Mouse (Mus musculus): Measurements from ENCODE around the gene Tns3.

The Tns3 gene

GRCm38 (mm10) chr11:8468161-8469091, 195.9 kb downstream of the Tns3 start:
- DNase-seq = peak; percentile 56 to 59

GRCm38 (mm10) chr11:8467403-8468160, 196.8 kb downstream of the Tns3 start:
- DNase-seq = no peak

- DNase-seq = no peak
These were observed 200.5 kb downstream of the Tns3 start for GRCm38 (mm10) chr11:8463866-8464265.

- DNase-seq = no peak
These were observed 201.4 kb downstream of the Tns3 start for GRCm38 (mm10) chr11:8462827-8463405.

GRCm38 (mm10) chr11:8460835-8461234, 203.5 kb downstream of the Tns3 start:
- DNase-seq = no peak

- DNase-seq = no peak
These were observed 206.4 kb downstream of the Tns3 start for GRCm38 (mm10) chr11:8457951-8458350.

DNA sequence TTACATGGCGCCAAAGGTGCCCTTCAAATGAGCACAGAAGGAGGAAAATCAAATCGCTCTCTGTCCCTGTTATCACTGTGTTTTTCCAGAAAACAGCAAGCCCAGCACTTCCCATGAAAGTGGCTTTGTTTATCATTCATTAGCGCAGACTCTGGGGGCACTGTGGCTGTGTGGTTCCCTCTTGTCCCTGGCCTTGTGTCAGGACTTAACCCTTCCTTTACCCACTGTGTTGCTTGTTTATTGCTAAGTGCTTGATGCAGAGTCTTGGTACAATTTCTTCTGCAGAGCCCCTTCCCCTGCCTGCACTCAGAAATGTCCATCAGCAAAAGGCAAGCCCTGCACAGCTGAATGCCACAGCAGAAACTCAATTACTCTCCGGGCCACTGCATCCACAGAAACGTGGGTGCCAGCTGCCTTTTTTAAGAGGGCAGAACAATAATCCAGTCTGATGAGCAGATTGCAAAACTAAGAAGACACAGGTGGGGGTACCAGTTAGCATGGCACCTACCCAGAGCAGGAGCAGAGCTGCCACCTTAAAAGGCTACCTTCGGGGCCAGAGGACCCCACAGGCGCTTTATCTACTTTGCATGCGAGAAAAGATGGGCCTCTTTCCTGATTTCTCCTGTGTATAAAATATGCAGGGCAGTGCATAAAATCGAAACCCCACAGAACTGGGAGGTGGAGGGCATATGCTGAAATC, 207.6 kb downstream of the Tns3 start:
- DNase-seq = no peak

- no peak for DNase-seq
These were observed 208.7 kb downstream of the Tns3 start for GRCm38 (mm10) chr11:8455650-8456049.

DNA sequence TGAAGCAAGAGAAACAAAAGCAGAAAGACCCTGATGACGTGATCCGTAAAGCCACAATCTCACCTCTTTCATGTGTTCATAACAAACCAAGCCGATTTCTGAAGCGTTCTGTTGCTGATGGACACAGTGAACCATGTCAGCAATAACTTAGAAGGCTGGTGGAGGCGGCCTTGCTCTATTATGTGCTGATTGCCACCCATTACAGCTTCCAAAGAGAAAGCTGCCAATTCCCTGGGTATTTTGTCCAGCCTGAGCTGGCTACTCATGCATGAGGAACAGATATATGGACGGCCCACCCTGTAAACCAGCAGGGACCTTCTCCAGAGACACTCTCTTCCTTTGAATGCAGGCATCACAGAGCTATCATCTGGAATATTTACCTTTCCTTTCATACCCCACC, 211.1 kb downstream of the Tns3 start:
- DNase-seq = no peak

DNA sequence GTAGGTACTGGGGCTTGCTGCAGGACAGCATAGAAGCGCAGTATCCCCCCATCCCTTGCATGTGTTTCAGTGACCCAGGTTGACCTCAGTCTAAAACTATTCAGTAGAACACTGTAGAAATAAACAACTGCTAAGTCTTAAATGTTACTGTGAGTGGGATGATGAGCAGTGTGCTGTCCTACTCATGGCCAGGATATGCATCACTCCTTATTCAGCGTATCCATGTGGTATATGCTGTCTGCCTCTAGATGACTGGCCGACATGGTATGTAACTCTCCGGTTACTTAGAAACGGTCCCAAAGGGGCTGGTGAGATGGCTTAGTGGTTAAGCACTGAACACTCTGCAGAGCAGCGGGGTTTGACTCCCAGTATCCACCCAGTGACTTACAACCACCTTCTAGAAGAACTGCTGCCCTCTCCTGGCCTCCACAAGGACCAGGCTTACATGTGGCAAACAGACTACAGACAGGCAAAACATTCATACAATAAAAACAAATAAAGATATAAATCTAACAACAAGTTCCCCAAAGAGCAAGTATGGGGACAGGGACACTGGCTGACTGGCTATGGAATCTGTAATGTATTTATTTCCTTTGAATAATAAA, 212.6 kb downstream of the Tns3 start:
- DNase-seq = no peak

DNA sequence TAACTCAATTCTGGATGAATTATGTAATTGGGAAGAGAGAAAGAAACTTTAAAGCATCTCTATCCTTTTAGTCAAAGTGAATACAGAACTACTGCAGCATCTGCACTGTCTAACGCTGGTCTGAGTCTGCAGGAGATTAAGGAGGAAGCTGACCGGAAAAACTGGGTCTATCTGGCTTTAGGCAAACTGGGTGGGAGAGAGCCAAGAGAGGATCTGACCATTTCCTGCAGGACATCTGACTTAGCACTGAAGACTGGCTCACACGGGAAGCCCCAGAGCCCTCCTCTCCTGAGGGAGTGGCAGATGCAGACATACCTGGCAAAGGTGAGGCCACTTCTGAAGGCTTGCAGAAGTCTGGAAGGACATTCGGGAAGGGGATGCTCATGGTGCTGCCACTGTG, 213.8 kb downstream of the Tns3 start:
- DNase-seq = no peak

GRCm38 (mm10) chr11:8445915-8446356, 218.4 kb downstream of the Tns3 start:
- peak; percentile 52 to 57 for DNase-seq

DNA sequence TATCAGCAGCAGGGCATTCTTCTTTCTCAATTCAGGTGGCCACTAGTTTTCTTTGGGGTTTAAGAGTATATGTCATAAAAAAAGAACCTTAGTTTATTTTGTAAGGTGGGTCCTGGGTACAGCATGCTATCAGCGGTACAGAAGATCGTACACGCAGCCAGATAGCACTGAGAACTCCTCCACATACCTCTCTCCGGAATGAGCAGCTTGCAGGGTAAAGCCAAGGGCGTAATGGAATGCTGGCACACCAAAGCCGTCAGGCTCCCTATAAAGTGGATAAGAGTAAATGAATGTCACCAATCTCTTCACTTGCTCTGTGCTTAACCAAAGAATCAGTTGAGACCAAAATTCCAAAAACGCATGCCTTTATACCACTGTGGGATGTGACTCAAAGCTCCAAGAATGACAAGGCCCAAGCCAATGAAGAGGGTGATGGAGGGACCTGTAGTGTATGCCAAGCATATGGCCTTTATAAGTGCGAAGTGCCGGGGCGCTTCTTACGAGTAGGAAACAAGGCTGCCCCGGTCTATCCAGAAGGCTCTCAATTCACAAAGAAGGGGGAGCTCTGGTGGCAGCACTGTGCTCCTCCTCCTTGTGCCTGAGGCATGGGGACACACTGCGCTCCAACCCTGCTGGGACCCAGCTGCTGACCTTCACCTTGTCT, 219.4 kb downstream of the Tns3 start:
- no peak for DNase-seq

DNA sequence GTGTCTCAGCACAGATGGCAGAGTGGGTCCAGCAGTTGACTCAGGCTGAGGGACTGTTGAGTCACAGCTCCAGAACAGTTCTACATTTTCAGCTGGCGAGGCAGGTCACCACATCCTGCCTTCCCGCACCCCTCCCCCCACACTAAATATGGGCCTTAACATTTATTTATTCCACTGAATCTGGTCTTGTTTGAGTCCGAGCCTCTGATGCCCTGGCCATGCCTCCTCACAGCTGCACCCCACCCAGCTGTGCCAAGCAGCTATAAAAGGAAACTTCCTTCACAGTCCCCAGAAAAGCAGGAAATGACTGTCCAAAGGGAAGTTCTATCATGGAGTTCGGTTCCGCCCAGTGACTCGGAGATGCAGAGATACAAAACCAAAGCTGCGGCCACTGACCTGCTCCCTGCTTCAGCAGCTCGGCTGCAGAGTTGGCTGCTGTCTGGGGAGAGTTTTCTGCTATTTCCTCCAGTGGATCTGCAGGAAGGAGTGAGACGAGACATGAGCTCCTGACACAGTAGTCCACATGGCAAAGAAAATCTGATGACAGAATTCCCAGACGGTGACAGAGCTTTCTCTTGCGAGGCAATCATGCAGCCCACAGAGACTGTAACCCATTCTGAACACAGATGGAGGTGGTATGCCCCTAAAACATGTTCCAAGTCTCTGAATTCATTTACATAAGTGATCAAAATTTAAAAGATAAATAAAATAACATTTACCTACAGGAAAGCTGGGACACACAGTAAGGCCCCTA, 220.6 kb downstream of the Tns3 start:
- DNase-seq = no peak

- DNase-seq = no peak
These were observed 223.6 kb downstream of the Tns3 start for GRCm38 (mm10) chr11:8440706-8441105.

DNA sequence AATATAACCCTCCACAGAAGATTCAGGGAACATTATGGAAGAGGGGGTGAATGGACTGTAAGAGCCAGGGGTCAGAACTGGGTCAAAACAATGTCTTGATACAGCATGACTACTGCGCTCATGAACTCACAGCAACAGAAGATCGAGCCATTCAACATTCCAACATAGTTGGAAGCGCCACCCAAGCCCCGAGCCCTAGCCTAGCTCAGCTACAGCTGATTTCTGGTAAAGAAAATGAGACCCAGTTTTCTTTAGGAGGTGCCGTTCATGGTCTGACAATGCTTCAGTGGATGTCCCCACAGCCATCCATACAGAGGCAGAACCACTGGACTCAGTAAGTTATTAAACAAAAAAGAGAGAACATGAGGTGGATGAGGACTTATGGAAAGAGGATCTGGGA, 224.1 kb downstream of the Tns3 start:
- no peak for DNase-seq

DNA sequence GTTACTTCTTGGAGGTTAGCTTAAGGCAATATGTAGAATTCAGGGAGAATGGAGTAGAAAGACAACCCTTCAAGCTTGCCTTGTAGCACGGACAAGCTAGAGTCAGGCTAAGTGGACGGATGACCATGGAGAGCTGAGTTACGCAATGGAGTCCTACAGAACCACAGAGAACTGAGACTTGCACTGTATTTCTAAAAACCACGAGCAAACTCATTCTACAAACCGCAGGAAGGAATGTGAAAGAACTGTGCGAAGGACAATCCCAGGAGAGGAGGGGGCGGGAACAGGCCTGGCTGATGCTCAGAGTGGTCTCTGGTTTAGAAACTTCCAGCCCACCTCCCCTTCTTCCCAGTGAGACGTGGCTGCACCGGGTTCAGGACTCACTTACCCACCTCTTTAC, 225.3 kb downstream of the Tns3 start:
- DNase-seq = no peak

GRCm38 (mm10) chr11:8438269-8438668, 226.1 kb downstream of the Tns3 start:
- no peak for DNase-seq

- no peak for DNase-seq
These were observed 229.2 kb downstream of the Tns3 start for GRCm38 (mm10) chr11:8435101-8435500.

- no peak for DNase-seq
These were observed 230.0 kb downstream of the Tns3 start for GRCm38 (mm10) chr11:8434366-8434765.

GRCm38 (mm10) chr11:8433443-8433842, 230.9 kb downstream of the Tns3 start:
- no peak for DNase-seq
